Mouse (Mus musculus) embryonic fibroblast, embryonic 13.5 days (primary cell): ENCODE data around the gene Pex6.

ENCODE experiments used
- CTCF ChIP-seq: IDR thresholded peaks from 2 replicates; pipeline ENCODE4 v1.5.1; 2011; ENCODE audit warnings: mild to moderate bottlenecking, control low read depth, low read length, moderate library complexity, borderline replicate concordance; ENCODE audit not compliant: insufficient read depth
- POLR2A ChIP-seq: IDR thresholded peaks from 2 replicates; pipeline ENCODE4 v1.6.1; 2011; ENCODE audit warnings: low read depth, mild to moderate bottlenecking, control low read depth, low read length, moderate library complexity

DNA sequence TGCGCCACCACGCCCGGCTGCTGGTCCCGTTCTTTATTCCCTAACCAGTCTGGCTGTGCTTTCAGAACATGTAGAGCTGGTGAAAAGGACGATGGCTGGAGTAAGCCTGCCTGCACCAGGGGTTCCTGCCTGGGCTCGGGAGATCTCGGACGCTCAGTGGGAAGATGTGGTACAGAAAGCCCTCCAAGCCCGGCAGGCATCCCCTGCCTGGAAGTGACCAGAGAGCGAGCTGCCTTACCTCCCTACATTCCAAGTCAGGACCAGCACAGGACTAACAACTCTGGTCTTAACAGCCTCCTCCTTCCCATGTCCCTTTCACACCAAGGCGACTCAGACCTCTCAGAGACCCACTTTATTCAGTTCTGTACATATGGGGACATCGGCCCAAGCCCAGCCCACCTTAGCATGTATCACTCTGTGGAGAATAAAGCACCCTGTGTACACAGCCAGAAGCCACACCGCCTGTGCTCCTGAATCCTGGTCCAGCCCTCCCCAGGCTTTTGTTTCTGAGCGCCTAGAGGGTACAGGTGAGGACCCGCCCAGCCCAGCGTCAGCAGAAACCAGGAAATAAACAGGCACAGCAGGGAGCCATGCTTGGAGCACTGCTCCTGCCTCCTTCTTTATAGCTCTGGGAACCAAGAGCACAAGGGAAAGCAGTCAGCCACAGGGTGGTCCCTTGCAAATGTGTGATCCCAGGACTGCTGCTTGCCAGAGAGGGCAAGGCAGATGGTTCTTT lies 28.4 kb upstream of the Pex6 start:
- TF ChIP-seq CTCF (no peak), POLR2A (no peak)
